Mouse (Mus musculus): ENCODE results near the gene Nt5m. TPM values are rescaled to one million over a fixed set of nuclear protein-coding genes. Genes with fewer than 3 reads are reported as not detected.

Nt5m gene
- polyA plus RNA-seq, 1 experiment from 2014 or later: 68.2 TPM

DNA sequence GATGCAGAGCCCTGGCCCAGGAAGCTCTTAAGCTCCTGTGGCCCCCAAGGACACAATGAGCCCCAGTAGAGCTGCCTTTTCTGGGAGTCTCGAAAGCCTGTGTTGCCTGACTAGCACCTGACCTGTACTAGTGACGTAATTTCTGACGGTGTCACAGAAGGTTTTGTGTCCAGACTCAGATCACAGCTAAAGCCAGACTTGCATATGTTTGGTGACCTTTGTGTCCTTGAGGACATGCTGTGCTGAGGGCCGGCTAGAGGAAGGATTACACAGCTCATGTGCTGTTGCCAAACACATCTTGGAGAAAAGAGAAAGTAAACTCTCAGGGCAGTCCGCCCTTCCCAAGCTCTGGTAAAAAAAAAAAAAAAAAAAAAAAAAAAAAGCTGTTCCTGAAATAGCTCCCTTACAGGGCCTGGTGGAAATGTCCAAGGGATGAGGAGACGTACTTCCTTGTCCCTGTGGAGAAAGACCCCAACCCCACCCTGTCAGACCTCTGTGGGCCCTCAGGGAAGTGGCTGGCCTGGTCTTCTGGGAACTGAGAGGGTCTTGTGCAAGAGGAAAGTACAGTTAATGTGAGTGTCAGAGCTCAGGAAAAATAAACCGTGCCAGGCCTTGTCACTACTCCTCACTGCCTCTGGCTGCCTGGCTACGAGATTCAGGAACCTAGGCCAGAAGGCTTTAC, 62.9 kb downstream of the Nt5m start:
- Histone ChIP-seq H3K9ac (replicated peaks; ENCODE audit: low read length) (no peak overlapping the region), H3K27ac (replicated peaks; ENCODE audit: low read depth, low read length) (no peak overlapping the region), H3K4me2 (ENCODE audit: low read length) (no peak overlapping the region), H3K9me3 (ENCODE audit: control insufficient read depth, low read length) (no peaks in the 10 kb centered on the region), H3K36me3 (ENCODE audit: control insufficient read depth, insufficient read depth, low read length) (no peaks in the 10 kb centered on the region), H3K27me3 (ENCODE audit: control insufficient read depth, insufficient read depth, low read length) (no peaks in the 10 kb centered on the region), H3K4me1 (ENCODE audit: control insufficient read depth, insufficient read depth, low read length) (no peaks in the 10 kb centered on the region), H3K4me3 (replicated peaks; ENCODE audit: low read depth, low read length) (no peak overlapping the region)
- DNase-seq: no peak
- WGBS: 55% methylated on average over 8 of the region's 8 CpGs
- ATAC-seq (ENCODE audit: low FRiP score, low TSS enrichment): no peak

GRCm38 (mm10) chr11:59906521-59907123, 67.4 kb downstream of the Nt5m start:
- DNase-seq: no peak
- Histone ChIP-seq H3K9ac (replicated peaks; ENCODE audit: low read length) (no peak overlapping the region), H3K27ac (replicated peaks; ENCODE audit: low read depth, low read length) (no peak overlapping the region), H3K4me1 (ENCODE audit: control insufficient read depth, insufficient read depth, low read length) (no peaks in the 10 kb centered on the region), H3K36me3 (ENCODE audit: control insufficient read depth, insufficient read depth, low read length) (no peaks in the 10 kb centered on the region), H3K4me3 (replicated peaks; ENCODE audit: low read depth, low read length) (no peak overlapping the region), H3K9me3 (ENCODE audit: control insufficient read depth, low read length) (no peaks in the 10 kb centered on the region), H3K27me3 (ENCODE audit: control insufficient read depth, insufficient read depth, low read length) (no peaks in the 10 kb centered on the region), H3K4me2 (ENCODE audit: low read length) (no peak overlapping the region)
- ATAC-seq (ENCODE audit: low FRiP score, low TSS enrichment): no peak
- 85% methylated on average over 6 of the region's 6 CpGs for WGBS

DNA sequence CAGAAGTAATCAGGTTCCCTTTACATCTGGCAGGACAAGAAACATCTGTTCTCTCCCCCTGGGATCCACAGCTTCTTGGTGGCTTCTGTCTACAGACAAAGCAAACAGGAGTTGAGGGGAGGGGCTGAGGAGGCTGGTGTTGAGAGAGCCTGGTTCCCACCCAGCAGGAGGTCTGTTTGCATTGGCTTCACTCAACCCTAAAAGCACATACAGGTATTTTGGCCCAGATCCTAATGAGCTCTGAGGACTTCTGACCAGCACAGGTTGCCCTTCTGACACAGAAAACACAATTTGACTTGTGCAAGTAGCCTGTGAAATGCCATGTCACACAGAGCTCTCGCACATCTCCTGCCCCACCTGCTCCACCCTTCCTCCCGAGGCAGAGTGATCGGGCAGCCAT, 69.2 kb downstream of the Nt5m start:
- Histone ChIP-seq H3K27me3 (ENCODE audit: control insufficient read depth, insufficient read depth, low read length) (no peaks in the 10 kb centered on the region), H3K4me1 (ENCODE audit: control insufficient read depth, insufficient read depth, low read length) (no peaks in the 10 kb centered on the region), H3K36me3 (ENCODE audit: control insufficient read depth, insufficient read depth, low read length) (no peaks in the 10 kb centered on the region), H3K27ac (replicated peaks; ENCODE audit: low read depth, low read length) (no peak overlapping the region), H3K4me3 (replicated peaks; ENCODE audit: low read depth, low read length) (no peak overlapping the region), H3K9me3 (ENCODE audit: control insufficient read depth, low read length) (no peaks in the 10 kb centered on the region), H3K4me2 (ENCODE audit: low read length) (no peak overlapping the region), H3K9ac (replicated peaks; ENCODE audit: low read length) (no peak overlapping the region)
- 78% methylated on average over 3 of the region's 3 CpGs for WGBS
- ATAC-seq (ENCODE audit: low FRiP score, low TSS enrichment): no peak
- no peak for DNase-seq

DNA sequence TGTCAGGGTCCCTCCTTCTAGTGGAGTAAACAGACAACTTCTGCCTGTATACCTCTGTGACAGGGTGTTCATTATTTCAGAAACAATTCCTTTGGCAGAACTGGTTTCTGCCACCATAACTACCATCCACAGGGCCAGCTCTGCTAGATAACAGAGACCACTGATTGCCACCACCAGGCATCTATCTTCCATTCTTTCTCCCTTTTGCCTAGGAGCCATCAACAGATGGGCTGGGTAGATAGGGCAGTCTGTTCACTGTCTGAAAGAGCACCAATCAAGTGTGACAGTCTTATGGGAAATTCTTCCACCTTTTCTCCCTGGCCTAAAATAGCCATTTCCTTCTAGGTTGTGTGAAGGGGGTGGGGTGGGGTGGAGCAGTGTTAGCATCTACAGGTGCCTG, 71.3 kb downstream of the Nt5m start:
- Histone ChIP-seq H3K9ac (replicated peaks; ENCODE audit: low read length) (no peak overlapping the region), H3K4me3 (replicated peaks; ENCODE audit: low read depth, low read length) (no peak overlapping the region), H3K27ac (replicated peaks; ENCODE audit: low read depth, low read length) (no peak overlapping the region), H3K27me3 (ENCODE audit: control insufficient read depth, insufficient read depth, low read length) (no peaks in the 10 kb centered on the region), H3K4me2 (ENCODE audit: low read length) (no peak overlapping the region), H3K36me3 (ENCODE audit: control insufficient read depth, insufficient read depth, low read length) (no peaks in the 10 kb centered on the region), H3K4me1 (ENCODE audit: control insufficient read depth, insufficient read depth, low read length) (no peaks in the 10 kb centered on the region), H3K9me3 (ENCODE audit: control insufficient read depth, low read length) (no peaks in the 10 kb centered on the region)
- DNase-seq: no peak
- ATAC-seq (ENCODE audit: low FRiP score, low TSS enrichment): no peak

DNA sequence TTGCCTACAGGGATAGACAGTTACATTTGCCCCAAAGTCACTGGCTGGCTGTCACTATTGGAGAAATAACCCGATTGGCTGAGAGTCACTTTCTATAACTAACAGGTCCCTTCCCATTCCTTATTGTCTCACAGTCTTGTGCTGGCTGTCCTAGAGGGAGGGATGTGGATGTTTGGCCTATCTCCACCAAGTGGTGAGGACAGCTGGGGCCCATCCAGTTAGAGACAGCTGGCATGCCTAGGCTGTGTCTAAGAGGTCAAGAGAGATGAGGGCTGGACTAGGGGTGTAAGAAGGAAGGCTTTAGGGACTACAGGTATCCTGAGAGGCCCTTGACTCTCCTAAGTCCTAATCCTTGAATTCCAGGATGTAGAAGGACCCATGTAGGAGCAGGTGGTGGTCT, 72.3 kb downstream of the Nt5m start:
- ATAC-seq (ENCODE audit: low FRiP score, low TSS enrichment): no peak
- Histone ChIP-seq H3K4me2 (ENCODE audit: low read length) (no peak overlapping the region), H3K9me3 (ENCODE audit: control insufficient read depth, low read length) (no peaks in the 10 kb centered on the region)

GRCm38 (mm10) chr11:59913702-59914101, 74.5 kb downstream of the Nt5m start:
- Histone ChIP-seq H3K4me1 (ENCODE audit: control insufficient read depth, insufficient read depth, low read length) (no peaks in the 10 kb centered on the region), H3K9me3 (ENCODE audit: control insufficient read depth, low read length) (no peaks in the 10 kb centered on the region), H3K27me3 (ENCODE audit: control insufficient read depth, insufficient read depth, low read length) (no peaks in the 10 kb centered on the region), H3K4me3 (replicated peaks; ENCODE audit: low read depth, low read length) (no peak overlapping the region), H3K9ac (replicated peaks; ENCODE audit: low read length) (no peak overlapping the region), H3K27ac (replicated peaks; ENCODE audit: low read depth, low read length) (no peak overlapping the region), H3K36me3 (ENCODE audit: control insufficient read depth, insufficient read depth, low read length) (no peaks in the 10 kb centered on the region), H3K4me2 (ENCODE audit: low read length) (no peak overlapping the region)
- WGBS: 86% methylated on average over 4 of the region's 4 CpGs
- no peak for ATAC-seq (ENCODE audit: low FRiP score, low TSS enrichment)
- DNase-seq: no peak

More for the DNA sequence above, 72.3 kb downstream of the Nt5m start:
- Histone ChIP-seq H3K27me3 (ENCODE audit: control insufficient read depth, insufficient read depth, low read length) (no peaks in the 10 kb centered on the region), H3K4me1 (ENCODE audit: control insufficient read depth, insufficient read depth, low read length) (no peaks in the 10 kb centered on the region), H3K27ac (replicated peaks; ENCODE audit: low read depth, low read length) (no peak overlapping the region), H3K4me3 (replicated peaks; ENCODE audit: low read depth, low read length) (no peak overlapping the region), H3K9ac (replicated peaks; ENCODE audit: low read length) (no peak overlapping the region), H3K36me3 (ENCODE audit: control insufficient read depth, insufficient read depth, low read length) (no peaks in the 10 kb centered on the region)
- DNase-seq: no peak
- WGBS: 84% methylated on average over 1 of the region's 1 CpGs

GRCm38 (mm10) chr11:59918014-59918413, 78.8 kb downstream of the Nt5m start:
- H3K27me3 ChIP-seq (ENCODE audit: control insufficient read depth, insufficient read depth, low read length): no peaks in the 10 kb centered on the region
- H3K36me3 ChIP-seq (ENCODE audit: control insufficient read depth, insufficient read depth, low read length): no peaks in the 10 kb centered on the region
- DNase-seq (no peak), ATAC-seq (ENCODE audit: low FRiP score, low TSS enrichment) (no peak)
- no peak overlapping the region for H3K9ac ChIP-seq (replicated peaks; ENCODE audit: low read length)
- no peak overlapping the region for H3K27ac ChIP-seq (replicated peaks; ENCODE audit: low read depth, low read length)
- H3K4me2 ChIP-seq (ENCODE audit: low read length): no peak overlapping the region
- no peaks in the 10 kb centered on the region for H3K4me1 ChIP-seq (ENCODE audit: control insufficient read depth, insufficient read depth, low read length)
- no peak overlapping the region for H3K4me3 ChIP-seq (replicated peaks; ENCODE audit: low read depth, low read length)
- H3K9me3 ChIP-seq (ENCODE audit: control insufficient read depth, low read length): no peaks in the 10 kb centered on the region
- WGBS: 63% methylated on average over 4 of the region's 4 CpGs

GRCm38 (mm10) chr11:59919401-59919800, 80.2 kb downstream of the Nt5m start:
- no peak for ATAC-seq (ENCODE audit: low FRiP score, low TSS enrichment)
- no peak for DNase-seq
- H3K27me3 ChIP-seq (ENCODE audit: control insufficient read depth, insufficient read depth, low read length): no peaks in the 10 kb centered on the region

GRCm38 (mm10) chr11:59920331-59920730, 81.1 kb downstream of the Nt5m start:
- ATAC-seq (ENCODE audit: low FRiP score, low TSS enrichment) (no peak), DNase-seq (no peak)
- no peak overlapping the region for H3K4me2 ChIP-seq (ENCODE audit: low read length)
- no peak overlapping the region for H3K4me3 ChIP-seq (replicated peaks; ENCODE audit: low read depth, low read length)
- WGBS: 80% methylated on average over 5 of the region's 5 CpGs
- no peaks in the 10 kb centered on the region for H3K9me3 ChIP-seq (ENCODE audit: control insufficient read depth, low read length)
- no peaks in the 10 kb centered on the region for H3K4me1 ChIP-seq (ENCODE audit: control insufficient read depth, insufficient read depth, low read length)
- no peak overlapping the region for H3K9ac ChIP-seq (replicated peaks; ENCODE audit: low read length)
- no peaks in the 10 kb centered on the region for H3K36me3 ChIP-seq (ENCODE audit: control insufficient read depth, insufficient read depth, low read length)
- no peaks in the 10 kb centered on the region for H3K27me3 ChIP-seq (ENCODE audit: control insufficient read depth, insufficient read depth, low read length)
- no peak overlapping the region for H3K27ac ChIP-seq (replicated peaks; ENCODE audit: low read depth, low read length)

More at GRCm38 (mm10) chr11:59919401-59919800, 80.2 kb downstream of the Nt5m start:
- WGBS: 60% methylated on average over 3 of the region's 3 CpGs
- Histone ChIP-seq H3K27ac (replicated peaks; ENCODE audit: low read depth, low read length) (no peak overlapping the region), H3K4me3 (replicated peaks; ENCODE audit: low read depth, low read length) (no peak overlapping the region), H3K36me3 (ENCODE audit: control insufficient read depth, insufficient read depth, low read length) (no peaks in the 10 kb centered on the region), H3K9me3 (ENCODE audit: control insufficient read depth, low read length) (no peaks in the 10 kb centered on the region), H3K9ac (replicated peaks; ENCODE audit: low read length) (no peak overlapping the region), H3K4me1 (ENCODE audit: control insufficient read depth, insufficient read depth, low read length) (no peaks in the 10 kb centered on the region), H3K4me2 (ENCODE audit: low read length) (no peak overlapping the region)

Data from midbrain, embryonic 14.5 days (tissue).